In the genomic region with DNA sequence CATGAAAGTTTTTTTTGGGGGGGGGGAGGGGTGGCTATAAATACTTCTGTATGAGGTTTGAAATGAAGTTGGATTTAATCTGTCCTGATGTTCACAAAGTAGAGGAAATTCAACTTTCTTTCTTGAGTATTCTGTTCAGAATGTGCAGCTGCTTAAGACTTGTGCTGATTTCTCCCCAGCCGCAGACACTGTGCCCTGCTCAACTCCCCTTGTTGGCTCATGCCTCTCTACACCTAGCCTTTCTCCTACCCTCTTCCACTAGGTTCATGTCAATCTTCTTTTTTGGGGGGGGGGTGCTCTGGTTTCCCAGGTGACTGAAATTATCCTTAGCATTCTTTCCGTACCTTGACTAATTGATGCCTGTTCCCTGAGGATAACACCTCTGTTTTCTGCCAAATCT, we compare ENCODE assay signal across 27 mouse cellular contexts. TPM values are rescaled to one million over a fixed set of nuclear protein-coding genes. Genes with fewer than 3 reads are reported as not detected.
DNase-seq lines count a peak whose midpoint lies in the region; ATAC-seq and TF ChIP-seq lines count a peak whose summit lies in the region.
"Had no signal": no experiment of that assay in that cellular context is flagged by ENCODE, and none has a peak within 500 bp of the region (broad histone marks: within the 10 kb centered on the region; RNA-seq: fewer than 3 reads in every experiment).

No protein-coding gene starts in this region.

- no peak overlapping the region for H3K27ac ChIP-seq in neural tube, embryonic 11.5 days (ENCODE audit: low read depth, low read length)
- H3K27ac ChIP-seq in forebrain, embryonic 12.5 days = no peak overlapping the region
- no peak overlapping the region for H3K27ac ChIP-seq in forebrain, postnatal 0 days (ENCODE audit: low read depth, low read length)
- H3K27ac ChIP-seq: heart, adult 2 months; heart, embryonic 13.5 days; hindbrain, postnatal 0 days; layer of hippocampus, adult 2 months; limb, embryonic 10.5 days; liver, embryonic 15.5 days; lung, embryonic 15.5 days had no signal

- TF ChIP-seq CTCF in forebrain, postnatal 0 days (IDR thresholded peaks at IDR 0.05; ENCODE audit: low read depth) = no peak

- intact Hi-C loops in heart, postnatal 14 days (cut with DNase I) = no loop called here

- H3K9ac ChIP-seq in neural tube, embryonic 11.5 days (ENCODE audit: low read length) = no peak overlapping the region
- H3K9ac ChIP-seq in forebrain, embryonic 12.5 days = no peak overlapping the region
- no peak overlapping the region for H3K9ac ChIP-seq in forebrain, postnatal 0 days
- H3K9ac ChIP-seq: heart, embryonic 13.5 days; liver, embryonic 15.5 days; lung, embryonic 15.5 days had no signal

- H3K4me3 ChIP-seq in neural tube, embryonic 11.5 days (ENCODE audit: low read depth, low read length) = no peak overlapping the region
- no peak overlapping the region for H3K4me3 ChIP-seq in forebrain, embryonic 12.5 days (replicated peaks)
- no peak overlapping the region for H3K4me3 ChIP-seq in forebrain, postnatal 0 days (ENCODE audit: low read depth, low read length)
- H3K4me3 ChIP-seq: heart, adult 2 months; heart, embryonic 13.5 days; layer of hippocampus, adult 2 months; limb, embryonic 10.5 days; liver, embryonic 15.5 days; lung, embryonic 15.5 days; myocyte had no signal

- H3K4me1 ChIP-seq in neural tube, embryonic 11.5 days (ENCODE audit: control insufficient read depth, insufficient read depth, low read length) = peaks cover 8% of the 10 kb centered on the region; the same call in 1 of the 2 replicates
- H3K4me1 ChIP-seq in forebrain, embryonic 12.5 days = peaks cover 22% of the 10 kb centered on the region
- no peaks in the 10 kb centered on the region for H3K4me1 ChIP-seq in forebrain, postnatal 0 days (ENCODE audit: insufficient read depth)
- H3K4me1 ChIP-seq: heart, embryonic 13.5 days; liver, embryonic 15.5 days; lung, embryonic 15.5 days had no signal

- H3K27me3 ChIP-seq in neural tube, embryonic 11.5 days (ENCODE audit: control insufficient read depth, insufficient read depth, low read length) = no peaks in the 10 kb centered on the region
- 0 out of 2 replicates have a peak, but pooled peaks cover 4% of the 10 kb centered on the region for H3K27me3 ChIP-seq in forebrain, embryonic 12.5 days
- no peaks in the 10 kb centered on the region for H3K27me3 ChIP-seq in forebrain, postnatal 0 days (ENCODE audit: insufficient read depth, low read length)
- H3K27me3 ChIP-seq: heart, embryonic 13.5 days; liver, embryonic 15.5 days; lung, embryonic 15.5 days had no signal

- DNase-seq in neural tube, embryonic 11.5 days (ENCODE audit: low spot score) = no peak
- DNase-seq in neural tube, embryonic 10.5 days (ENCODE audit: extremely low spot score, low spot score) = no peak
- no peak for DNase-seq in forebrain, postnatal 0 days
- DNase-seq in heart, postnatal 14 days = no peak
- DNase-seq in cerebellum, adult 18-20 months = no peak
- DNase-seq in cerebellum, postnatal 36 days = no peak
- DNase-seq: adrenal gland, adult 8-10 months; cerebellum, adult 11-12 months; cerebellum, postnatal 14 days; gastrocnemius, postnatal 36 days; heart, adult 2 months; heart, postnatal 36 days; kidney, adult 9 months; kidney, postnatal 25 days; liver; lung, postnatal 4 days; thymus, postnatal 14 days had no signal

- ATAC-seq in neural tube, embryonic 11.5 days (ENCODE audit: insufficient read depth, low FRiP score, low TSS enrichment) = peak; percentile 66; the same call in 1 of the 2 replicates
- peak; percentile 75; the same call in 1 of the 2 replicates for ATAC-seq in forebrain, embryonic 12.5 days (ENCODE audit: low FRiP score)
- ATAC-seq in forebrain, postnatal 0 days = 0 out of 2 replicates have a peak, but pooled peaks have one; percentile 25
- ATAC-seq: hindbrain, postnatal 0 days; intestine, embryonic 16.5 days had no signal

- no peak overlapping the region for H3K4me2 ChIP-seq in neural tube, embryonic 11.5 days (ENCODE audit: low read depth)
- H3K4me2 ChIP-seq in forebrain, embryonic 12.5 days = no peak overlapping the region
- H3K4me2 ChIP-seq in forebrain, postnatal 0 days (ENCODE audit: low read depth) = no peak overlapping the region
- H3K4me2 ChIP-seq: heart, embryonic 13.5 days; liver, embryonic 15.5 days; lung, embryonic 15.5 days had no signal

- no peaks in the 10 kb centered on the region for H3K9me3 ChIP-seq in neural tube, embryonic 11.5 days (ENCODE audit: control insufficient read depth, low read length)
- H3K9me3 ChIP-seq in forebrain, embryonic 12.5 days = no peaks in the 10 kb centered on the region
- H3K9me3 ChIP-seq in forebrain, postnatal 0 days (ENCODE audit: low read length) = no peaks in the 10 kb centered on the region
- H3K9me3 ChIP-seq: heart, embryonic 13.5 days; limb, embryonic 10.5 days; liver, embryonic 15.5 days; lung, embryonic 15.5 days had no signal

- WGBS in neural tube, embryonic 11.5 days = 31% methylated on average over 2 of the region's 2 CpGs
- WGBS in forebrain, embryonic 12.5 days = 19% methylated on average over 2 of the region's 2 CpGs
- 25% methylated on average over 2 of the region's 2 CpGs for WGBS in forebrain, postnatal 0 days

- H3K36me3 ChIP-seq in neural tube, embryonic 11.5 days (ENCODE audit: control insufficient read depth, insufficient read depth, low read length) = no peaks in the 10 kb centered on the region
- peaks cover 8% of the 10 kb centered on the region for H3K36me3 ChIP-seq in forebrain, embryonic 12.5 days (replicated peaks)
- no peaks in the 10 kb centered on the region for H3K36me3 ChIP-seq in forebrain, postnatal 0 days (ENCODE audit: insufficient read depth)
- H3K36me3 ChIP-seq: liver, embryonic 15.5 days; lung, embryonic 15.5 days had no signal

RNA-seq across cellular contexts. Expression of a gene that starts 17.3 kb away (rescaled TPM):
- polyA plus RNA-seq in neural tube, embryonic 11.5 days (2014; fragmentation: Nextera tagmentation; extraction: Ambion mirVana) = 46.3 and 53.4 TPM in 2 replicates
- 71.6 and 86.1 TPM in 2 replicates for polyA plus RNA-seq in forebrain, embryonic 12.5 days (2016; fragmentation: Nextera tagmentation; extraction: Ambion mirVana)
- 38.9 and 43.7 TPM in 2 replicates for total RNA-seq in forebrain, postnatal 0 days (2014; rRNA removed)
- polyA plus RNA-seq in forebrain, postnatal 0 days (2015; fragmentation: Nextera tagmentation; extraction: Ambion mirVana) = 38.4 and 38.6 TPM in 2 replicates
- total RNA-seq in heart, postnatal 14 days (2021) = under 1 TPM; 0.44 to 0.48 TPM
- total RNA-seq: MEL had no signal

Comparison
In these comparisons a context has a peak if more than half of its experiments do, and no peak if none do; other contexts are left out.
1. ATAC-seq: peak in every context shown above with its lines; median percentile 75 in forebrain, embryonic 12.5 days; 66 in neural tube, embryonic 11.5 days; 25 in forebrain, postnatal 0 days.